Mouse (Mus musculus) left cerebral cortex, adult 18-20 months (tissue): ENCODE measurements at regions not wholly inside any gene's neighbourhood (a gene's known extent, or its start where the extent isn't known, plus 50 kb on each side); places are given as distances from the start of the nearest gene placed in this dataset.

Experiments
- DNase-seq, 2 experiments: peaks; one replicate each; pipeline ENCODE4 v3.0.0; 2021 to 2022; ENCODE audit warnings: low spot score in 2 of 2, mixed read lengths in 1 of 2

DNA sequence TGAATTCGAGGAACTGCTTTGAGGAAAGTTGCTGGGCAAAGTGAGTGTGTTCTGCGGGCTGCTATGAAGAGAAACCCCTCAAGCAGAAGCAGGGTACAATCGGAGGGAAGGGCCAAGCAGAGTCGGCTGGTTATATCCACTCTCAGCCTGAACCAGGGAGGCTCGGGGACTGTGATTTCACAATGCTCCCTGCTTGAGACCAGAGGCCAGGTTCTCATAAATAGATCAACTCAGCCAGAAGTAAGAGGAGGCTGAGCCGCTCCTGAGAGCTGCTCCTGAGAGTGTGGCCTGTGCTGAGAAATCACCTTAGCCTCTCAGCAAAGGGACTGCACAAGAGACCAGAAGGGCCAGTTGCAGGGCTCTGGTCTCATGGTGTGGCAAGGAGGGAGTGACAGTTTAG is 149.6 kb downstream of the Tfap2c start:
- no peak for DNase-seq

DNA sequence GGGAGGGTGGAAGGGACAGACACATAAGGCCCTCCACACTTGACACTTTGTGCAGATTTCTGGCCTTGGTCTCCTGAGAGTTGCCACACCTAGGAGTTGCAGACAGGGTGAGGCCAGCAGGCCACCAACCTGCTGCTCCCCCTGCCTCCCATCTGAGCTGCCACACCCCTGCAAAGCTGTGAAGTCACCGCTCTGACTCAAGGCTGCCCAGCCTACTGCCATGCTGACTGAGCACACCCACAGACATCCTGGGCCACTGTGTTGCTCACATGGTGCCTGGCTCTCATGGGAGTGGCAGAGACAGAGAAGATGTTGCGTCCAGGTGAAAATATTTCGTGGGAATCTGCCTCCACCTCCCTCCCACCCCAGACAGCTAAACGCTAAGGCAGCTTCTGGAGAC is 150.3 kb downstream of the Tfap2c start:
- DNase-seq, result no peak

DNA sequence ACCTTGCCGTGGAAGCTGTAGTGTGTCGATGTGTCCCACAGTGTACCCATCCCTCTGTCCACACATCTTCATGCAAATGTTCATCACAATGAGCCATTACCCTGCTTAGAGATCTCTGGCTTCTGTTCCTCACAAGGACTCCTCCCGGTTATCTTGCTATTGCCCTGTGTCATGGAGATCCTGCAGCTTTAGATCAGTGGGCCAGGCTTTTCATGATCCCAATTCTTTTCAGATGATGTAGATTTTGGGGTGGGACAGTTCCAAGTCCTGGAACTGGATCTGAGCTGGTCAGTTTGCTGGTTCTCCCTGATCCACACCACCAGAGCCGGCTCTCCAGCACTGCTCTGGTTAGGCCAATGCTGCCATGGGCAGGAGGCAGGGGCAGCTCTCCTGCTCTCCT is 161.2 kb downstream of the Tfap2c start:
- no peak for DNase-seq

DNA sequence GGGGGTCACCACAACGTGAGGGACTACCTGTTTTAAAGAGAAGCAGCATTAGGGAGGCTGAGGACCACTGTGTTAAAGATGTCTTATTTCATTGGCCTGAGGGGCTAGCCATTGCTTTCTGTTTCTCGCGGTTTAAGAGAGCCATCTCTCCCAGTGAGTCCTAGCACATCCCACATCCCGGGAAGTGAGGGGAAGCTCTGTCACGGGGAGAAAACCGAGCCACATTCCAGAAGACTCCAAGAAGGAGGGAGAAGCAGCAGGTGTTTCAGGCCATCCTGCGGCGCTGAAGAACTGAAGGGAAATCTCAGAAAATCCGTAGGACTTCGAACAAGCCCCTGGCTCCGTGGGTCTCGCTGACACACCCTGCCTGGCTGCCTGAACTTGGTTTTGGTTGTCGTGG is 177.3 kb downstream of the Tfap2c start:
- DNase-seq, result no peak

DNA sequence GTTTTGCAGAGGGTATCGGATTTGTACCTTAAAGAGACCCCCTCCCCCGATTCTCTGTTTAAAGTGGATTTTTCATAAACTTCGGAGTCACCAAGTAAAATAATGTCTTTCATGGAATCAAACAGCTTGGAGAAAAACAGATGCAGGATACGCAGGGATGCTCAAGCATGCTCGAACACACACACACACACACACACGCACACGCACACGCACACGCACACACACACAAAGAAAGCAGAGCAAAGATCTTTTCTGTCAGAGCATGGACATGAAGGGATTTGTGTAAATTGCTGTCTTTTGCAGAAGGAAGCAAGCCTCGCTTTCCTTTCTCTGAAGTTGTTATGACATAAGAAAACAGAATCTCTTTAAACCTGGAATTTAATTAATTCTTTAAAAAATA is 178.2 kb downstream of the Tfap2c start:
- DNase-seq, result no peak

DNA sequence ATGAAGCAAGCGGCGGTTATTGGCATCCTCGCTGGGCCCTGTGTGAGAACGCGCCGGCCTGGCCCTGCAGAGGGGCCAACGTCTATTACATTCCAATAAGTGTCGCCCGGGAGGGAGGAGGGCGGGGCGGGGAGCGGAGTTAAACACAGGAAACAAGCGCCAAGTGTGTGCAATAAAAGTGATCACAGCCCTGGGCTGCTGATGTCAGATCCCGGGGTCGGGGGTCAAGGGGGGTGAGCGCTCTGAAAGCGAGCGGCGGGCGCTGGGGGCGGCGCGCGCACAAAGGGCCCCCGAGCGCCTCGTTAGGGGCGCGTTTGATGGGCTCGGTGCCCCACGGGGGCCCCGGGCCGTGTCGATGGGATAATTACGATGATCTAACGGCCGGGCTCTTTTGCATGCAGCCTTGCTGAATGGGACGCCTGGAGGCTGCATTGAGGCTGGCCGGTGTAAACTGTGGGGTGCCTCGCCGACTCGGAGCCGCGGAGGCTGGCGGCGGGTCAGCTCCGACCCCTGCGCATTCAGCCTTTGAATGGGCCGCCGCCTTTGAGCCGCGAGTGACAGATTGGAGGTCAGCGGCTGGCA is 178.9 kb downstream of the Tfap2c start:
- DNase-seq, result no peak

DNA sequence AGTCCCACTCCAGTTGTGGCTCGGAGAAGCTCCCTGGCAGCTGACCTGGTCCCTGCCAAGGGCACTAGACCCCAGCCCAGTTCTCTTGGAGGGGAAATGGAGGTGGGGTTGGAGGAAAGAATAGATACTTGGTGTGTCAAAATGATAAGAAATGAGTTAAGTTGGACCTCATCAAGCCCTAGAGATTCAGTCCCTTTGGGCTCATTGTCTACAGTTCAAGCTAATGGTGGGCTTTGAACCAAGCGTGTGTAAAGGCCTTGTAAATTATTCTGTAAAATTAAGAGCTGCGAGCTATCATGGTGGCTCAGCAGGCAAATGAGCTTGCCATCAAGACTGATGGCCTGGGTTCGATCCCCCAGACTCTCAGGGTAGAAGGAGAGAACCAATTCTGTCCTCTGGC is 179.8 kb downstream of the Tfap2c start:
- DNase-seq, result no peak

DNA sequence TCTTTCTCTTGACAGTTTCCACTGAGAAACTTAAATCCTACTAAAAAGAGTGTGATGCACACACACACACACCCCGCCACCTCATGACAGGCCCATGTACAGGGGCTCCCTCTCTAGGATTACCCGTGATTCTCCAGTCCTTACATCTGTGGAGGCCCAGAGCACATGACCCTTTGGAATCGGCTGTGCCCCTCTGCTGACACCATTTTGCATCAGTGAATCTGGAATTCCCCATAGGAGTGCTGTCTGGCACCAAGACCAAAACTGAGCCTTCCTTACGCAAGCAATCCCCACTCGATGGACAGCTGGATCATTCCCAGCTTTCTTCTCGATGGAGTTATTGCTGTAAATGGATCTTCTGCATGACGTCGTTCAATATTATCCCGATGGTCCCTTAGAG is 180.3 kb downstream of the Tfap2c start:
- no peak for DNase-seq

DNA sequence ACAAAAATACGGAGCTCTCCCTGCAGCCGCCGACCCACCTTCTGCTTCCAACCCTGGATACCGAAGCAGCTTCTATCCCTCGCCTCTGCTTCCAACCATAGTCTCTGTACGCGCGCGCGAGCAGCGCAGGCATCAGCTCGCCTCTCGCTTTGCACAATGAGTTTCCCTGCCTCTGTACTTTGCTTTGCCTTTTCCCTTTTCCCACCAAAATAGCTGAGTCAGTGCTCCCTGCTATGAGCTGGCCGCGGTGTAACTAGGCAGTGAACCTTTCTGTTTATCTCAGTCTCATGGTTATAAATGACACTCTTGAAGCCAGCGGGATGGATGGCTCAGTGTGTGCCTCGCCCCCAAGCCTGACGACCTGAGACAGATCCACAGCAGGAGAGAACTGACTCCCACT is 182.0 kb downstream of the Tfap2c start:
- DNase-seq, result no peak

DNA sequence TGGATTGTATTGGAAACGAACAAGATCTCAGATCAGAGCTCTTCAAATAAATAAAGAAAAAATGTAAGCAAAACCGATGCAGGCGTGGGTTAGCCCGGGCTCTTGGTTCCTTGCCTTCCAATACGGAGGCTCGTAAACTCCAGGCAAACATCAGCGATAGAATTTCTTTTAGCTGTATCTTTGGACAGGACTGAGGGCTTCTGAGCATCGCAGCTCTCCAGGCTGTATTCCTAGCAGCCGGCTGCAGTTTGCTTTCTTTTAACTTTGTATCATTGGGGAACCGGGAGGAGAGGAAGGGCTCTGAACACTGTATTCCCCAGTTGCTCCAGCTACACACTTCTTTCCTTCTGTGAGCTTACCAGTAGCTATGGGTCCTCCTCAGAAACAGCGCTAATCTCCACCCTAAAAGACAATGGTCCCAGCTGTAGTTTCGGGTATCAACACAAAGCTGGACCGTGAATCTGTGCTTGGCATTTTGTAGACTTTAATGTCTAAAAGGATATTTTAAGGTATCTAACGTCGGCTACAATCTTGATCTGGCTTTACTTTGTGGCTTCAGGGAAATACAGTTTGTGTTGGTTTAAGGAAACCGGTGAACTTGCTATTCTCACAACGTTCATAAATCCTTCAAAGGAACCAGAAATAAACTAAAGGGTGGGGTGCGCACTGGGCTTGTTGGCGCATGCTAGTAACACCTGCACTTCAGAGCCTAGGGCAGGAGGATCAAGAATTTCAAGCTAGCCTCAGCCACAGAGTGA is 183.2 kb downstream of the Tfap2c start:
- no peak for DNase-seq

DNA sequence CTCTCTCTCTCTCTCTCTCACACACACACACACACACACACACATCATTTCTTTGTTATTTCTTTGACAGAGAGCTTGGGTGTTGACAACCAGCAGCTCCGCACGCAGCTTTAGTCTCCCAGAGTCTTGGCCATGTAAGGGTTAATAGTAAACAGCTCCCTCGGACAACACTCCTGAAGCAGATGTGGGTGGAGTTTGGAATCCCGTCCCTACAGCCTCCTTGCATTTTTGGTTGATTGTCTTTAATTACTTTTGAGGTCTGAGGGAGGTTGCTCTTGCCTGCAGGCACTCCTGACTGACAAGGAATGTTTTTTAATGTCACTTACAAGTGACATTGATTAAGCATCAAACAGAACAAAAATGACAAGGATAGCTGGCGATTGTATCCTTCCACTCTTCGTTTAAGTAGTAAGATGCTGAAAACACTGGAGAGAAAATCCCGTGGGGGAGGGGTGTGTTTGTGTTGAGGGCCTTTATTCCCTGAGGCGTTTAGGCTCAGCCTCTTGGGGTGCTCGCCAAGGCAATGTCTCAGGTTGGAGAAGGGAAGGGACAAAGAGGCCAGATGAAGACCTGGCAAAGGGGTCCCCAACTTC is 184.1 kb downstream of the Tfap2c start:
- DNase-seq, result no peak

DNA sequence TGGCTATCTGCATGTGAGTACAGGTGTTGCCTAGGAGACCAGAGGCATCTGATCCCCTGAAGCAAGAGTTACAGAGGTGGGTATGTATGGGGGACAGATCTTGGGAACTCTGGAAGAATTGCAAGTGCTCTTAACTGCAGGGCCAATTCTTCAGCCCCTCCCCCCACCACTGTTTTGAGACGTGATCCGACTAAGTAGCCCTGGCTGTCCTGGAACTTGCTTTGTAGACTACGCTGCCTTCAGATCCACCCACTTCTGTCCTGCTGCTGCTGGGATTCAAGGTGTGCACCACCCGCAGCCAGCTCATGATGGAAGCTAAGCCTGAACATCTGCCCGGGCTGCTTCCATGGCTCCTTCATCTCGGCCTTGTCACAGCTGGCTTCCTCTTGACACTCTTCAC is 186.2 kb downstream of the Tfap2c start:
- DNase-seq, result no peak

DNA sequence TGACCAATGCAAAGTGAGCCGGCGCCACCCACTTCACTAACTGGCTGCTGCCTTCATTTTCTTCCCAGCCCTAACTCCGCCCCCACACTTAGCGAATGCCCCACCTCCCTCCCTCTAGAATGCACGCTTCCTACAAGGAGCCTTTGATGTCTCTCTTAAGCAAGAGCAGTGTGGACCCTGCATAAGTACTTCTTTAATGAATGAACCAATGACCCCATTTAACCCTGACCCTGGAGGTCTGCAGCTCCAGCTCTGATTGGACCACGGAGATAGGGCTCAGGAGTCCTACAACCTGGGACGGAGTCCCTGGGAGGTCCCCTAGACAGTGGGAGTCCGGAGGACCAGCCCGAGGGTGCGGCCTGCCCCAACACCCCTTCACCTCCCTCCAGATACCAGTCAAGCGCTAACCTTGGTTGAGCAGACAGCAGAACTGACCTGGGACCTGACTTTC is 189.7 kb downstream of the Tfap2c start:
- no peak for DNase-seq

DNA sequence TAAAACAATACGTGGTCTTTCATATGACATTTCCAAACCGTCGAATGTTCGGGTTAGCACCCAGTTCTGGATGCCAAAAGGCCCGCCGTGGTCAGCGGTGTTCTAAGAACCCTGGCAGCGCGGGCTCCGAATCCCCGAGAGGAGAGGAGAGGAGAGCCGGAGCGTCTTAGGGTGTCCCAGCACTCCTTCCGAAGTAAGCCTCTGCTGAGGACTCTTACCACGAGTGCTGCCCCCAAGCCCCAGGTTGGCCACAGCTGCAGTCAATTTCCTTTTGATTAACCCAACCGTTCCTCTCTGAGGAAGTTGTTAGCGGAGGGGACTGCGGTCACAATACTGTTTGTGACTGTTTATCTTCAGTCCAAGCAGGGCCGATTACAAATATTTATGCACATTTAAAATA is 190.1 kb downstream of the Tfap2c start:
- no peak for DNase-seq

DNA sequence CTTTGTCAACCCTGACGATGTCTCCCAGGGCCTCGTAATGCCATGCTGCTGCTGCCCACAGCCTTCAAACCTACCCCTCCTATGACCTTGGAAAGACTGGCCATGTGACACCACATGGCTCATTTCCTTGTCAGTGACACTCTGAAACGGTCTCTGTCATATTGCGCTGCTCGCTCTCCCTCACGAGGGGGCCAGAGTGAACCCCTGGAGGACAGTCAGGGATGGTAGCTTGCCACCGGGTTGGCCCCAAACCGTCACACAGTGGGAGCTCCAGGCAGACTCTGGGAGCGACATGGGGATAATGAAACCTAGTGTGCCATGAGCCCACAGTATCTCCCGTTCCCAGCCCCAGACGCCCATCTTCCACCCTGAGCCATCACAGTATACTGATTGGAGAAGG is 188.8 kb downstream of the Bmp7 start:
- no peak for DNase-seq

DNA sequence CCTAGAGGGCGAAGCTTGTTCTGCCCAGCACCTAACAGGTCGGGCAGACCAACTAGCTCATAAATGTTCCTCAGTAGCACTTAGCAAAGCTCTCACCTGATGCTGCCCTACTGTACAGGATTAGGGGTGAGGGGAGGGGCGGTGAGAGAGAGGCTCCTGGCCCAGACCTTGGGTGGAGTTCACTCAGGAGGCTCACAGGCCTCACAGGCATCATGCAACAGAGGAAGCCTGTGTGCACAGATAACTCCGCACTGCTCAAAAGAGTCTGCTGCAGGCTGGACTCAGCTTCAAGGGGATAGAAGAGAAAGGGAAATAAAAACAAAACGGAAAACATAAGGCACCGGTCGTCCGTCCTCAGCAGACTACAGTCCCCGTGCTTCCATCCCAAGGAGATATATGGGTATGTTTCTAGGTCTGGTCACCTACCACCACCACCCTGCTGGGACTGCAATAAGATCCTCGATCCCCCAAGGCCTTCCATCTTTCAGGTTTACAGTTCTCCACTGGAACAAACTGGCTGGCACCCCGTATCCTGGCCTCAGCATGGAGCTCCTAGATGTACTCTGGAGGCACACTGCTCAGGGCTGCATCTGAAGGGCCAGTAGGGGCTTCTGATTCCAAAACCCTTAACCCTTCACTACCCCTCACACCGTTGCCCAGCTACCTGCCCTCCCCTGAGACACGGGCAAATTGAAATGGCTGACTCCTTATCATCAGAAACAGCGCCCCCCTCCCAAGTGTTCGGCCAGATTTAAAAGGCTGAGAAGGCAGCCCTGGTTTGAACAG is 184.2 kb downstream of the Bmp7 start:
- DNase-seq, result no peak

DNA sequence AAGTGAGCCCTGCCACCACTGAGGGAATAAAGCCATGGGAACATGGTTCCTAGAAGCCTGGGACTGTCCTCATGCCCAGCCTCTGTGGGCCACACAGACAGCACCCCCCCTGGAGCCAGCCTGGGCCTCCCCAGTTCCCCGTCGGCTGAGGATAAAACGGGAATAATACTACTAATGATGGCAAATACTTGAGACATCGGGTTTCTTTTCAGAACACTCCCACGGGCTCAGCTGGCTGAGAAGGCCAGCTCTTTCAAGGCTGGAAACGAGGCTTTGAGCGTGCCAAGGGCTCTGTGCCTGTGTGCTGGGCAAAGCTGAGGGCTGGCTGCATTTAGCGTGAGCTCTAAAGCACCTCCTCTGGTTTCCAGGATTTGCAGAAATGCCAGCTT is 183.7 kb downstream of the Bmp7 start:
- peak in 1 of 2 experiments; percentile 37 for DNase-seq

DNA sequence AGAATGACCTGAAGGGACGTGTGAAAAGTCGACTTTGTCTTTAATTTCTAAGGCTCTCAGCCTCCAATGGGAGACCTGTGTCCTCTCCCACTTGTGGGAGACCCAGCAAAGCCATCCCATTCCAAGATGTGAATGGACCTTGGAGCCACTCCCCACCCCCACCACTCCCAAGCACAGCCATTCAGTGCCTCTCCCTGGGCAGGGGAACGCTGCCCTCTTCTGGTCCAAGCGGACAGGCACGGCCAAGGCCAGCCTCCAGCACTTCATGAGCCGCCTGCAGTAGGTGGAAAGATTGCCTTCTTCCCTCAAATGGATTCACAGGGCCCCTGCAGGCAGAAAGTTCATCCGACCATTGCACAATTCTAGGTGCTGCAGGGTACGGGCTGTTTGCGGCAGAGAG is 181.6 kb downstream of the Bmp7 start:
- peak; percentile 33 to 35 for DNase-seq

DNA sequence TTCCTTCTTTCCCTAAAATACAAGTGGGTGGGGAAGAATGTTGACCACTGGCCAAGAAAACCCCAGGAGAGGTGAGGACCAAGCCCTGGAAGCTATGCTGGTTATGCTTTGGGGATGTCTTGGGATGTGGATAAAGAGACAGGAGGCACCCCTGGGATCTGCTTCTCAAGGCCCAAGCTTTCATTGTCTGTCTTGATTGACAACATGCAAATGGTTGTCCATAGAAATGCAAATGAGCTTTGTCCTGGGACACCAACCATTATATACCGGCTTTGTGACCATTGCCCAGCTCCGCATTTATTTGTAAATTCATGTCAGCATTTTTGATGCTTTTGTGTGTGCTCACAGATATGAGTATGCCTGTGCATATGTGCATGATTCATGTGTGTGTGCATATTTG is 174.9 kb downstream of the Bmp7 start:
- no peak for DNase-seq

DNA sequence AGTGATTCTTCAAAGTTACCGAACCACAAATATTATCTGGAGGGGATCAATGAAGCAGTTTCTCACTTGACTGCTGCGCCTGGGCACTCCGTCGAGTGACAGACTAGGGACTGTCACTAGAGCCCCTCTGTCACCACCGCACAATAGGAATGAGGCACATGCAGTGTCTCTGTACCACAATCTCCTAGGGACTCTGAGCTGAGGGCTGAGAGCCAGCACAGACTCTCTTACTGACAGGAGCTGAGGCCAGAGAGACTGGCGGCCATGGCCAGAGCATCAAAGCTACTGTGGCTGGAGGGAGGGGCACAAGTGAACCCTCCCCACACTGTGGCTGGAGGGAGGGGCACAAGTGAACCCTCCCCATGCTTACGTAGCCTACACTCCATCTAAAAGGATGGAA is 173.7 kb downstream of the Bmp7 start:
- no peak for DNase-seq

DNA sequence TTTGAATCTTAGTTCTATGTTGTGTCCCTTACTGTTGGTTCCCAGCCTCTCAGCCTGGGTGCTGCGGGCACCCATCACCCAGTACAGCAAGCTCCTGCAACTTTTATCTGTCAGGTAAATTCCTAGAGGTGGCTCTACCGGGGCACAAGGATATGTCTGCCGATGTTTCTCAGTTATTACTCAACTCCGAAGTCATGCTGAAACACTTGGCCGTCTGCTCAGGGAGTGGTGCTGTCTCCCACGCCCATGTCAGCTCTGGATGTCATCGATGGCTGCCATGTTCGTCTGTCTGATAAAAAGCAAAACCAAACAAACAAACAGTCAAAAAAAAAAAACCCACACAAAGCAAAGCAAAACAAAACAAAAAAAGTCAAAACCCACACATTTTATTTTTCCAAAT is 171.4 kb downstream of the Bmp7 start:
- no peak for DNase-seq

DNA sequence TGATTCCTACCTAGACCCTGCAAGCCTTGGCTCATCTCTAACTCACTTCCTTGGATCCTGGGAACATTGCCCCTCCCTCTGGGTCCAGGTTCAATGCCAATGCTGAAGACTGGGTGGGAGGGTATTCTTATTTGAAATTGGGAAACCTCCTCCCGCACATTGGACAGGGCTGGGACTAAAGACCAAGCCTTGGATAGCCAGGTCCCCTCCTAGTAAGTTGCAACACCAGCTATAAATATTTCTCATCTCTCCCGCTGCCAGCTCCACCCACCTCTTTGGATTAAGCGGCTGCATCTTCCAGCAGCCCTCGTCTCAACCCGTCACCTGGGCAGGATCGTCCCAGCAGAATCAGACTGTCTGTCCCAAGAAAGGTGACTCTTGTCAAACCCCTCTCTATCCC is 170.1 kb downstream of the Bmp7 start:
- no peak for DNase-seq
